Mouse (Mus musculus): ENCODE results near the gene C6. TPM values are rescaled to one million over a fixed set of nuclear protein-coding genes. Genes with fewer than 3 reads are reported as not detected.

The C6 gene
- polyA plus RNA-seq, 1 experiment, result 0.03 TPM

DNA sequence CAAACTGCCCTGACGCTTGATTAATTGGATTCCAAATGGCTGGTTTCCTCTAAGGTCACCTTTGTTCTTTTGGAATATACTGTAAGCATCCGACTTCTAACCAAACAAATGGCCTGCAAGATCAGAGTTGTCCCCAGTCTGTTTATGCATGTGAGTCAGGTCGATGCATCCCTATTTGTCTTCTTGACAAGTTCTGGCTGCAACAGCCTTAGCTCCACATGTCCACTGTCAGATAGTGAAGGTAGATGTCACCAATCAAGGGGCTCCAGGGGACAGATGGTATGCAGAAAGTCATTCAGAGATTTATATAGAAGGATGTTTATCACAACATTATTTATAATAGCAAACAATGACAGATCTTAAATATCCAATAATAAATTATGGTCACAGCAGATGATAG, 91.5 kb downstream of the C6 start:
- DNase-seq (ENCODE audit: low read depth), result peak; percentile 10

DNA sequence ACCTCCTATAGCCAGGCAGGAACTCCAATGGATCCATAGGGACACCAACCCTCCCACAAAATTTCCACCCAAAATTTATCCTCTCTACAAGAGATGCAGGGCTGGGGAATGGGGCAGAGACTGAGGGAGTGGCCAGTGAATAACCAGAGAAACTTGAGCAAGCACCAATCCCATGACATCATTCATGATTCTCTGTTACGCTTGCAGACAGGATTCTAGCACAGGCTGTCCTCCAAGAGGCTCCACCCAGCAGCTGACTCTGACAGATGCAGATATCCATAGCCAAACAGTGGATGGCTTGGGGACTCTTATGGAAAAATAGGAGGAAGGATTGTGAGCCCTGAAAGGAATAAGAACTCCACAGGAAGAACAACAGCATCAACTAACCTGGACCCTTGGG, 94.2 kb downstream of the C6 start:
- DNase-seq (ENCODE audit: low read depth), result no peak
- no peak for TF ChIP-seq POLR2A (IDR thresholded peaks at IDR 0.05; ENCODE audit: borderline replicate concordance, extremely low read depth, insufficient read depth, insufficient read length, poor library complexity, severe bottlenecking)
- no peak for TF ChIP-seq CTCF (IDR thresholded peaks at IDR 0.05; ENCODE audit: borderline replicate concordance, extremely low read depth, insufficient read depth, insufficient read length)

More for the DNA sequence above, 91.5 kb downstream of the C6 start:
- TF ChIP-seq POLR2A (IDR thresholded peaks at IDR 0.05; ENCODE audit: borderline replicate concordance, extremely low read depth, insufficient read depth, insufficient read length, poor library complexity, severe bottlenecking) (no peak), CTCF (IDR thresholded peaks at IDR 0.05; ENCODE audit: borderline replicate concordance, extremely low read depth, insufficient read depth, insufficient read length) (no peak)

DNA sequence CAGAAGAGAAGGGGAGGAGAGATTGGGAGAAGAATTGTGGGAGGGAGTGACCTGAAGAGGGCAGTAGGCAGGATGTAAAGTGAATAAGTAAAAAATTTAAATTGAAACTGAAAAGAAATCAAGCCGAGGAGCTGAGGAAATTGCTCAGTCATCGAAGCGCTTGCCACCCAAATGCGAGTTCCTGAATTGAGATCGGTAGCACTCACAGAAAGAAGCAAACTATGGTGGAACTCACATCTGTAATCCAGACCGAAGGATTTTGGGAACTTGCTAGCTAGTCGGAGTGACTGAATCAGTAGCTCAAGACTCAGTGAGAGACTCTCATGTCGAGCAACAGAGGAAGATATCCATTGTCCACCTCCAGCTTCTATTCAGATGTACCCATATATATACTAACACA, 94.8 kb downstream of the C6 start:
- TF ChIP-seq CTCF (IDR thresholded peaks at IDR 0.05; ENCODE audit: borderline replicate concordance, extremely low read depth, insufficient read depth, insufficient read length), result no peak
- no peak for TF ChIP-seq POLR2A (IDR thresholded peaks at IDR 0.05; ENCODE audit: borderline replicate concordance, extremely low read depth, insufficient read depth, insufficient read length, poor library complexity, severe bottlenecking)
- DNase-seq (ENCODE audit: low read depth), result no peak

DNA sequence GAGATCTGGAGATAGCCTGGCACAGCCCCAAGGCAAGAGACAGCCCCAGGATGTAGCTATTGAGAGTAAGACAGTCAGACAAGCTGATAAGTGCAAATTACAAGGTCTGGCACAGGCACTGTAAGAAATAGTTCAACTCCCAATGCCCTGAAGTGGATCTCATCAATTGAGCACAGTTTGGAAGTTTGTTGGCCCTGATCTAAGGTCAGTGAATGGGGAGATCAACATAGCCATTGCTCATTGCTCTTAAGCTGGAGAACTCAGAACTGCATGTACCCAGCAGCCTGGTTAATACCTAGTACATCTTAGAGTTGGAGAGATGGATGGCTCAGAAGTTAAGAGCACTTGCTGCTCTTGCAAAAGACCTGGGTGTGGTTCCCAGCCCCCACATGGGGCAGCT, 100.8 kb downstream of the C6 start:
- DNase-seq (ENCODE audit: low read depth), result no peak
- TF ChIP-seq CTCF (IDR thresholded peaks at IDR 0.05; ENCODE audit: borderline replicate concordance, extremely low read depth, insufficient read depth, insufficient read length) (no peak), POLR2A (IDR thresholded peaks at IDR 0.05; ENCODE audit: borderline replicate concordance, extremely low read depth, insufficient read depth, insufficient read length, poor library complexity, severe bottlenecking) (no peak)

DNA sequence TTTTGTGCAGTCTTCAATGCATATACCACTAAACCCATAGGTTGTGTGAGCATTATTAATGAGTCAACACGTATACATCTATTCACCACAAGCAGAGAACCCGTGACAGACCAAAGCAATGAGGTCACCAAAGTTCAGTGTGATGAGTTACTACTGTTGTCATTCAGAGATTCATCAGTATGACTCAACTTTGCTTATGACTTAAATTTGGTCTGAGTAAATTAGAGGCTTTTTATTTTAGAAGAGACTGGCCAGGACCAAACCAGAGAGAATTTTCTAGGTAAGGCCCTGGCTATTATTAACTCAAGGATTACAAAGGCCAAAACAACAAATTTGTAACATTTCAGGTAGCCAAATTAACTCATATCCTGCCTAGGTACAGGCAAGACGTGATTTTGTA, 109.4 kb downstream of the C6 start:
- DNase-seq (ENCODE audit: low read depth), result no peak
- TF ChIP-seq CTCF (IDR thresholded peaks at IDR 0.05; ENCODE audit: borderline replicate concordance, extremely low read depth, insufficient read depth, insufficient read length) (no peak), POLR2A (IDR thresholded peaks at IDR 0.05; ENCODE audit: borderline replicate concordance, extremely low read depth, insufficient read depth, insufficient read length, poor library complexity, severe bottlenecking) (no peak)

DNA sequence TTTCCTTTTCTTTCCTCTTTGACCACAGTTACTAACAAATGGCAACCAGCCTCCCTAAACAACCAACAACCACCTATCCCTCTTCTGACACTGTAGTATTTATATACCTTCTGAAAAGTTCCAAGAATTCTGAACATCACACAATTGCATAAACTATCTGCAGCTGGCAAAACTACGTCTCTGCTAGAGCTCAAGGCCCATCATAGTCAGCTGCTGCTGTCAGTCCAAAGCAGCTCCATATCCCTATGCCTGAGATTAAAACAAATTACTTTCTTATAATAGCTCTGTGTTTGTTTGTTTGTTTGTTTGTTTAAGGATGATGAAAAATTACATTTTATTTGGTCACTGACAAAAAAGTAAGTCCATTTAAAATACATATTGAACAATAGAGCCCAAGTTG, 123.0 kb downstream of the C6 start:
- TF ChIP-seq CTCF (IDR thresholded peaks at IDR 0.05; ENCODE audit: borderline replicate concordance, extremely low read depth, insufficient read depth, insufficient read length) (no peak), POLR2A (IDR thresholded peaks at IDR 0.05; ENCODE audit: borderline replicate concordance, extremely low read depth, insufficient read depth, insufficient read length, poor library complexity, severe bottlenecking) (no peak)
- DNase-seq (ENCODE audit: low read depth), result no peak

Other genes starting within 250 kb of the C6 start
- gene Mroh2b, start 171.6 kb downstream of the C6 start, polyA plus RNA-seq (2012; rRNA removed), result not detected in 2 replicates